Mouse (Mus musculus) midbrain, embryonic 14.5 days (tissue): ENCODE measurements at regions not wholly inside any gene's neighbourhood (a gene's known extent, or its start where the extent isn't known, plus 50 kb on each side); places are given as distances from the start of the nearest gene placed in this dataset.

Experiments used
- ATAC-seq: fragments of 200-750 bp; cut with Nextera tagmentation; 2 replicates; pipeline ENCODE4 v1.8.0; 2017; ENCODE audit warnings: moderate number of reproducible peaks, moderate library complexity; ENCODE audit not compliant: low FRiP score, low TSS enrichment
- DNase-seq: peaks from one replicate; pipeline ENCODE4 v3.0.0-alpha.2; 2015
- H3K27ac ChIP-seq: fragments of 300-500 bp; sonication (generic); replicated peaks from 2 replicates; pipeline ENCODE4 v1.5.1; 2014; ENCODE audit warnings: mild to moderate bottlenecking, low read depth, low read length, moderate library complexity
- H3K27me3 ChIP-seq: fragments of 300-500 bp; sonication (generic); 2 replicates; pipeline ENCODE4 v1.6.1; 2014; ENCODE audit warnings: low read length, control low read depth, mixed read lengths; ENCODE audit not compliant: control insufficient read depth, insufficient read depth
- H3K36me3 ChIP-seq: fragments of 300-500 bp; sonication (generic); 2 replicates; pipeline ENCODE4 v1.6.1; 2014; ENCODE audit warnings: low read length, control low read depth; ENCODE audit not compliant: control insufficient read depth, insufficient read depth
- H3K4me1 ChIP-seq: fragments of 300-500 bp; sonication (generic); 2 replicates; pipeline ENCODE4 v1.6.1; 2014; ENCODE audit warnings: mild to moderate bottlenecking, antibody characterized with exemption, low read length, control low read depth; ENCODE audit not compliant: control insufficient read depth, insufficient read depth
- H3K4me2 ChIP-seq: fragments of 300-500 bp; sonication (generic); 2 replicates; pipeline ENCODE4 v1.6.1; 2014; ENCODE audit warnings: mild to moderate bottlenecking, low read length, moderate library complexity
- H3K4me3 ChIP-seq: fragments of 300-500 bp; sonication (generic); replicated peaks from 2 replicates; pipeline ENCODE4 v1.5.1; 2014; ENCODE audit warnings: low read depth, low read length
- H3K9ac ChIP-seq: fragments of 300-500 bp; sonication (generic); replicated peaks from 2 replicates; pipeline ENCODE4 v1.6.1; 2014; ENCODE audit warnings: mild to moderate bottlenecking, low read length, moderate library complexity
- H3K9me3 ChIP-seq: fragments of 300-500 bp; sonication (generic); 2 replicates; pipeline ENCODE4 v1.6.1; 2016; ENCODE audit warnings: low read length, control low read depth, mixed read lengths; ENCODE audit not compliant: control insufficient read depth
- WGBS: fragments of 180-500 bp; shearing (Covaris S2); extraction: QIAGEN DNeasy Blood & Tissue Kit; methylation state at CpG from one replicate; pipeline ENCODE4 v1.1.7; 2014; 5-methylcytosine and 5-hydroxymethylcytosine counted together

DNA sequence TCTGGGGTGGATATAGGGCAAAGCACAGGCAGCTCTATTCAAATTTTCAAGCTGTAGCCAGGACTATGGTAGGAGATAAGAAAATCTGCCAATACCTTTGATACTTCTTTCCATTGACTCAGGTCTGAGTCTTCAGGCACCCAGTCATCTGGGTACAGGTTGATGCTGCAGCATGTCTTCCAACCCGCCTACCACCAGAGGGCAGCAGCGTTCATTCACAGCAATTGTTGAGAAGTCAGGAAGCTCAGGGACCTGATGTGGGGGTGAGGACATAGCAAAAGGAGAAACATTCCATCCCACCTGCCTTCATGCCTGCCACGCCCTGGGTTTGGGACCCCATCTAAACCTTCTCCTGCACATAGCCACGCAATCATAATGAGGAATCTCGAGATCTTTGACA is 118.2 kb upstream of the Gm21876 start:
- Histone ChIP-seq H3K9ac (no peak overlapping the region), H3K4me3 (no peak overlapping the region), H3K4me2 (no peak overlapping the region), H3K4me1 (no peaks in the 10 kb centered on the region), H3K9me3 (no peaks in the 10 kb centered on the region), H3K27ac (no peak overlapping the region), H3K27me3 (no peaks in the 10 kb centered on the region), H3K36me3 (no peaks in the 10 kb centered on the region)
- ATAC-seq (no peak), DNase-seq (peak; percentile 62)
- WGBS, result 22% methylated on average over 5 of the region's 5 CpGs

DNA sequence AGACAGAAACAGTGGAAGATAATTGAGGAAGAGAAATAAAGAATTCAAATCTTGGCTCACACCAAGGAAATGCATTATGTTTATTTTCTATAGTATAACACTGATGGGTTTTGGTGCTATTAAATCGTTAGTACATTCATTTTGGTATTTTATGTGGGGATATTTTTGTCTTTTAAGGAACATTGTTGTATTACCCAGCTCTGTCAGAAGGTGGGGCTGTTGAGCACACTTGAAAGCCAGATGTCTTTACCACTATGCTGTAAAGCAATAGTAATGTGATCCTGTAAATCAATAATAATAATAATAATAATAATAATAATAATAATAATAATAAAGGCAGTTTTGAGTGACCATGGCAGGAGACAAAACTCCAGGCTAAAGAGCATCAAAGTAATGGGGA is 120.0 kb upstream of the Gm21876 start:
- Histone ChIP-seq H3K27me3 (no peaks in the 10 kb centered on the region), H3K36me3 (no peaks in the 10 kb centered on the region), H3K4me3 (no peak overlapping the region), H3K4me2 (no peak overlapping the region), H3K9ac (no peak overlapping the region), H3K9me3 (no peaks in the 10 kb centered on the region), H3K4me1 (no peaks in the 10 kb centered on the region), H3K27ac (no peak overlapping the region)
- ATAC-seq (no peak), DNase-seq (peak; percentile 8)
- 32% methylated on average over 1 of the region's 1 CpGs for WGBS

DNA sequence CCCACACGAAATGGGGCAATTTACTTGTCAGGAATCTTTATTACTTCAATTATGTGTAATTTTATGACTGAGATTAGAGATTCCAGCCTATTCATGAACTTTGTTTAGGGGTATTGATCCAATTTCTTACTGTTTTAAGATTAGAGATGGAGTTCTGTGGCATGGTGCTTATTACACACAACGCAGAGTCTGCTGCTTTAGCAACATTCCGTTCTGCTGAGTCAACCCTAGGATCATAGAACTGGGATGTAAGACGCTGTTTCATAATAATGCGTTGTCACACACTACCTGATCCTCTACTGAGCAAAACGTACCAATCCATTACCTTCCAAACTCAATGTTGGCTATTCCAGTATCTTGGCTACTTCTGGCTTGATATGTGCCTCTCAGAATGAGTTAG is 121.9 kb upstream of the Gm21876 start:
- no peaks in the 10 kb centered on the region for H3K36me3 ChIP-seq
- no peak overlapping the region for H3K4me3 ChIP-seq
- no peak overlapping the region for H3K27ac ChIP-seq
- H3K9me3 ChIP-seq, result no peaks in the 10 kb centered on the region
- no peak for ATAC-seq
- no peak overlapping the region for H3K4me2 ChIP-seq
- no peaks in the 10 kb centered on the region for H3K4me1 ChIP-seq
- no peak overlapping the region for H3K9ac ChIP-seq
- no peak for DNase-seq
- WGBS, result 82% methylated on average over 6 of the region's 6 CpGs
- H3K27me3 ChIP-seq, result no peaks in the 10 kb centered on the region

DNA sequence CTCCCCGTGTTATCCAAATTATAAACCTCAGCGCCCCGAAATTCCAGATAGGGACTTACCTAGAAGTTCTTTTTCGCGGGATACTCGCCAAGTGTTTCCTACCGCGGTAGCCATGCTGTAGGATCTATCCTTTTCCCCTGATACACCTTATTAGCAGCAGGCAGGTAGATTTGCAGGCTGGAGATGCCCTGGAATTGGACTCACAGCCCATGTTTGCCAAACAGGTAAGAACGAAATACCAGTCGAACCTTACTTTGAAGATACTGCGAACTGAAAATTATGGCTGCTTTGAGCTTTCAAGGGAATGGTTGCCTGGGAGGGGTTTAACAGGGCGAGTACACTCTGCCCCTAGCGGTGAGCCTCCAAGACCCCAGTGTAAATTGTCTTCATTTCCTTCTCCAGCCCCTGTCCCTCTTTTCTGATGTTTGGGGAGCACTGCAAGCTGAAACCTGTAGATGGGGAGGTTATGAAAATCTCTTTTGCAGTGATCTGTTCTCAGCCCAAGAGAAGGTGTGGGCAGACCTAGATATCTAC is 149.8 kb upstream of the Agtr2 start:
- ATAC-seq, result no peak

DNA sequence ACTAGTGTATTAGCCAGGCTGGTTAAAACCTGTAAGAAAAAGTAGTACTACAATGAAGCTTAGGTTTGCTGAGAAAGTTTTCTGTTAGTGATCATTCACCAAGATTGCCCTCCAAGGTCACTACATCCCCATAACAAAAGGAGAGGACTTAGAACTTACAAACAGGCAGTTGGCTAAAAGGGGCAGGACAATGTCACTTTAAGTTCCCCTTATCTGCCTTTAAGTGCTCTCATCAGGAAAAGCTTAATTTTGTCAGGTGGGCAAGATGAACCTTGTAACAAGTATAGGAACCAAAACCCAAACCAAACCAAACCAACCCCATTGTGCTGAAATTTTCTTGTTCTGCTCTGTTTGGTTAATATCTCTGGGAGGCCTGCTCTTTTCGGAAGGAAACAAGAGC is 139.9 kb upstream of the Agtr2 start:
- DNase-seq (no peak), ATAC-seq (no peak)
- Histone ChIP-seq H3K4me1 (no peaks in the 10 kb centered on the region), H3K9ac (no peak overlapping the region), H3K4me3 (no peak overlapping the region), H3K36me3 (no peaks in the 10 kb centered on the region), H3K4me2 (no peak overlapping the region), H3K9me3 (no peaks in the 10 kb centered on the region), H3K27me3 (no peaks in the 10 kb centered on the region), H3K27ac (no peak overlapping the region)
- WGBS, result 50% methylated on average over 1 of the region's 1 CpGs

More for the DNA sequence above, 149.8 kb upstream of the Agtr2 start:
- H3K9me3 ChIP-seq, result no peaks in the 10 kb centered on the region
- WGBS, result 35% methylated on average over 13 of the region's 13 CpGs
- no peak overlapping the region for H3K27ac ChIP-seq
- H3K36me3 ChIP-seq, result no peaks in the 10 kb centered on the region
- H3K4me3 ChIP-seq, result peak overlapping the region; percentile 27
- H3K4me2 ChIP-seq, result peak overlapping the region; percentile 48
- H3K4me1 ChIP-seq, result no peaks in the 10 kb centered on the region
- H3K9ac ChIP-seq, result no peak overlapping the region
- DNase-seq, result peak; percentile 49
- no peaks in the 10 kb centered on the region for H3K27me3 ChIP-seq

DNA sequence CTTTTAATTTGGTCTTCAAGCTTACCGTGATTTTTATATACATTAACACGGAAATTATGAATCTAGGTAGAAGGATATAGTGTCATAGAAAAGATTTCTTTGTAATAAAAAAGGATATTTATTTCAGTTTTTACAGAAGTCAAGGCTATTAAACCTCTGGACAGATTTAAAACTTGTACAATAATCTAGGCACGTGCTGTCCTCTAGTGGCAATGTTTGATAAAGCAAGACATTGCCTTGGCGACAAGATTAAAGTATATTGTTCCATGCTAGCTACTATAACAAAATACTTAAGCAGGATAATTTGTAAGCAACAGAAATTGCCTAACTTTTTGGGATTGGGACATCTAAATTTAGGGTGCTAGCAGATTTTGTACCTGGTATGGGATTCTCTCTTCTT is 133.8 kb upstream of the Agtr2 start:
- no peak overlapping the region for H3K9ac ChIP-seq
- ATAC-seq (no peak), DNase-seq (peak; percentile 75)
- H3K27ac ChIP-seq, result no peak overlapping the region
- no peaks in the 10 kb centered on the region for H3K9me3 ChIP-seq
- H3K4me2 ChIP-seq, result no peak overlapping the region
- 33% methylated on average over 4 of the region's 4 CpGs for WGBS
- H3K4me3 ChIP-seq, result no peak overlapping the region
- H3K36me3 ChIP-seq, result no peaks in the 10 kb centered on the region
- H3K4me1 ChIP-seq, result no peaks in the 10 kb centered on the region
- H3K27me3 ChIP-seq, result no peaks in the 10 kb centered on the region

DNA sequence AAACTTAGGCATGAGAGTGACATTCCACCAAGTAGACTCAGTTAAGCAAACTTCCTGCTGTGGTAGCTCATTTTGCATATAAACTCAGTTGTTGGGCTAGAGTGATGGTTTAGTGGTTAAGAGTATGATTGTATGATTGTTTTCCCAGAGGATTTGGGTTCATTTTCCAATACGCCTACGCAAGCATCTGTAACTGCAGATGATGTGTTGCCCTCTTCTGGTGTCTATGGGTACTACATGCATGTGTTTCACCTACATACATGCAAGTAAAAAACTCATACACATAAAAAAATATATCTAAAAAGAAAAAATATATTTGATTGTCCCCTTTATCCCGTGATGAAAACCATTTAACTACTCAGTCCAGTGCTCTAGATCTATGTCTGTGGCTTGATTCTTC is 132.0 kb upstream of the Agtr2 start:
- Histone ChIP-seq H3K9me3 (no peaks in the 10 kb centered on the region), H3K27ac (no peak overlapping the region), H3K9ac (no peak overlapping the region), H3K4me2 (no peak overlapping the region), H3K27me3 (no peaks in the 10 kb centered on the region), H3K36me3 (no peaks in the 10 kb centered on the region), H3K4me3 (no peak overlapping the region), H3K4me1 (no peaks in the 10 kb centered on the region)
- peak; percentile 22 for DNase-seq
- 45% methylated on average over 3 of the region's 3 CpGs for WGBS
- ATAC-seq, result no peak

DNA sequence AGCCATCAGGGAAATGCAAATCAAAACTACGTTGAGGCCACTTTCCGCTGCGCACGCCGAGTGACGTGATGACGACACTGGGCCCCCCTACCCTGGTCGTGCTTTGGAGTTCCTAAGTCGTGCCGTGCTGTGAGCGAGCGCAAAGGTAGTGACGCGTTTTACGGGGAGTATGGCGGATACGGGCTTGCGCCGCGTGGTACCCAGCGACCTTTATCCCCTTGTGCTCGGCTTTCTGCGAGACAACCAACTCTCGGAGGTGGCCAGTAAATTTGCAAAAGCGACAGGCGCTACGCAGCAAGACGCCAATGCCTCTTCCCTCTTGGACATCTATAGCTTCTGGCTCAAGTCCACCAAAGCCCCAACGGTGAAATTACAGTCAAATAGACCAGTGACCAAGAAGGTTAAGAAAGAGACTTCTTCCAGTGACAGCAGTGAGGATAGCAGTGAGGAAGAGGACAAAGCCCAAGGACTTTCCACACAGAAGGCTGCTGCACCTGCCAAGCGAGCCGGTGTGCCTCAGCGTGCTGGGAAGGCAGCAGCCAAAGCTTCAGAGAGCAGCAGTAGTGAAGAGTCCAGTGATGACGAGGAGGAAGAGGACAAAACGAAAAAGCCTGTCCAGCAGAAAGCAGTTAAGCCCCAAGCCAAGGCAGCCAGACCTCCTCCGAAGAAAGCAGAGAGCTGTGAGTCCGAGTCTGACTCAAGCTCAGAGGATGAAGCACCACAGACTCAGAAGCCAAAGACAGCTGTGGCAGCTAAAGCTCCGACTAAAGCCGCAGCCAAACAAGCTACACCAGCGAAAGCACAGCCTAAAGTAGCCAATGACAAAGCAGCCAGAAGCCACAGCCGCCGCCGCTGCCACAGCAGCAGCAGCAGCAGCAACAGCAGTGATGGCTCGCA is 123.3 kb upstream of the Agtr2 start:
- DNase-seq, result peak; percentile 89
- H3K36me3 ChIP-seq, result no peaks in the 10 kb centered on the region
- peak overlapping the region; percentile 57 for H3K4me2 ChIP-seq
- H3K4me1 ChIP-seq, result no peaks in the 10 kb centered on the region
- H3K27me3 ChIP-seq, result no peaks in the 10 kb centered on the region
- peak overlapping the region; percentile 85 for H3K27ac ChIP-seq
- peaks cover 8% of the 10 kb centered on the region for H3K9me3 ChIP-seq
- 23% methylated on average over 43 of the region's 43 CpGs for WGBS
- ATAC-seq, result peak; percentile 95
- H3K9ac ChIP-seq, result peak overlapping the region; percentile 54
- peak overlapping the region; percentile 40 for H3K4me3 ChIP-seq

DNA sequence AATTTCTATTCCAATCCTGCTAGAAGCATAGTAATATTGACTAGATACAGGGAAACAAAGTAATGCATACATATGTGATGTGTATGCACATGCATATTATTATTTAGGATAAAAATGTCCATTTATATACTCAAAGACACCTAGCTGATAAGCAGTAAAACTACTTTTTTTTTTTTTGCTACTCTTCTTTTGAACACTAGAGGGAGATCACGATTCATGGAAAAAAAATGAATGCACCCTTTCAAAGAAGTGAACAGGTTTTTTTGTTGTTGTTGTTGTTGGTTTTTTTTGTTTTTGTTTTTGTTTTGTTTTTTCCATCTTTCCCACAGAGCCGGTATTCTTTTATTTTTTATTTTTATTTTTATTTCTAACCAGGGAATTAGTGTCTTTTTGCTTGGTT is 99.1 kb upstream of the Agtr2 start:
- no peak overlapping the region for H3K9ac ChIP-seq
- H3K4me3 ChIP-seq, result no peak overlapping the region
- H3K27me3 ChIP-seq, result no peaks in the 10 kb centered on the region
- no peaks in the 10 kb centered on the region for H3K4me1 ChIP-seq
- no peaks in the 10 kb centered on the region for H3K36me3 ChIP-seq
- H3K9me3 ChIP-seq, result no peaks in the 10 kb centered on the region
- ATAC-seq (no peak), DNase-seq (peak; percentile 45)
- H3K4me2 ChIP-seq, result no peak overlapping the region
- 14% methylated on average over 2 of the region's 2 CpGs for WGBS
- H3K27ac ChIP-seq, result no peak overlapping the region
